Mouse (Mus musculus): ENCODE data around the gene Syn3. TPM values are rescaled to one million over a fixed set of nuclear protein-coding genes. Genes with fewer than 3 reads are reported as not detected.

The Syn3 gene
- polyA plus RNA-seq, 1 experiment = 0.18 TPM

GRCm38 (mm10) chr10:86273410-86274191 lies 225.1 kb downstream of the Syn3 start:
- WGBS = 55% methylated on average over 19 of the region's 19 CpGs
- H3K4me3 ChIP-seq (ENCODE audit: extremely low read depth, insufficient read depth, insufficient read length) = no peak overlapping the region
- no peak for DNase-seq (ENCODE audit: low read depth in 1 of 2, low spot score in 2 of 2)

GRCm38 (mm10) chr10:86272826-86273225 lies 225.9 kb downstream of the Syn3 start:
- H3K4me3 ChIP-seq (ENCODE audit: extremely low read depth, insufficient read depth, insufficient read length) = no peak overlapping the region
- no peak for TF ChIP-seq CTCF (IDR thresholded peaks at IDR 0.05; ENCODE audit: extremely low read depth, insufficient read depth, insufficient read length, insufficient replicate concordance)
- TF ChIP-seq POLR2A (IDR thresholded peaks at IDR 0.05; ENCODE audit: low read depth, low read length) = no peak
- WGBS = 94% methylated on average over 3 of the region's 3 CpGs
- no peaks in the 10 kb centered on the region for H3K27me3 ChIP-seq (ENCODE audit: control insufficient read depth, insufficient read depth, low read length)
- H3K4me1 ChIP-seq (ENCODE audit: control insufficient read depth, insufficient read depth, insufficient read length) = no peaks in the 10 kb centered on the region
- no peak for DNase-seq (ENCODE audit: low read depth in 1 of 2, low spot score in 2 of 2)
- H3K27ac ChIP-seq (ENCODE audit: insufficient read depth, low read length) = no peak overlapping the region
- no peaks in the 10 kb centered on the region for H3K36me3 ChIP-seq (ENCODE audit: control insufficient read depth, insufficient read depth, low read length)

More at GRCm38 (mm10) chr10:86273410-86274191, 225.1 kb downstream of the Syn3 start:
- Histone ChIP-seq H3K36me3 (ENCODE audit: control insufficient read depth, insufficient read depth, low read length) (no peaks in the 10 kb centered on the region), H3K27me3 (ENCODE audit: control insufficient read depth, insufficient read depth, low read length) (no peaks in the 10 kb centered on the region), H3K4me1 (ENCODE audit: control insufficient read depth, insufficient read depth, insufficient read length) (no peaks in the 10 kb centered on the region), H3K27ac (ENCODE audit: insufficient read depth, low read length) (no peak overlapping the region)
- no peak for TF ChIP-seq CTCF (IDR thresholded peaks at IDR 0.05; ENCODE audit: extremely low read depth, insufficient read depth, insufficient read length, insufficient replicate concordance)
- TF ChIP-seq POLR2A (IDR thresholded peaks at IDR 0.05; ENCODE audit: low read depth, low read length) = no peak

- TF ChIP-seq POLR2A (IDR thresholded peaks at IDR 0.05; ENCODE audit: low read depth, low read length) (no peak), CTCF (IDR thresholded peaks at IDR 0.05; ENCODE audit: extremely low read depth, insufficient read depth, insufficient read length, insufficient replicate concordance) (no peak)
- no peak for DNase-seq (ENCODE audit: low read depth in 1 of 2, low spot score in 2 of 2)
- H3K27ac ChIP-seq (ENCODE audit: insufficient read depth, low read length) = no peak overlapping the region
Observed at GRCm38 (mm10) chr10:86270254-86270653, 228.4 kb downstream of the Syn3 start.

GRCm38 (mm10) chr10:86264618-86265017 lies 234.1 kb downstream of the Syn3 start:
- Histone ChIP-seq H3K36me3 (ENCODE audit: control insufficient read depth, insufficient read depth, low read length) (no peaks in the 10 kb centered on the region), H3K27ac (ENCODE audit: insufficient read depth, low read length) (no peak overlapping the region), H3K4me3 (ENCODE audit: extremely low read depth, insufficient read depth, insufficient read length) (no peak overlapping the region), H3K4me1 (ENCODE audit: control insufficient read depth, insufficient read depth, insufficient read length) (no peaks in the 10 kb centered on the region), H3K27me3 (ENCODE audit: control insufficient read depth, insufficient read depth, low read length) (no peaks in the 10 kb centered on the region)
- TF ChIP-seq POLR2A (IDR thresholded peaks at IDR 0.05; ENCODE audit: low read depth, low read length) = no peak
- no peak for TF ChIP-seq CTCF (IDR thresholded peaks at IDR 0.05; ENCODE audit: extremely low read depth, insufficient read depth, insufficient read length, insufficient replicate concordance)
- WGBS = 84% methylated on average over 9 of the region's 9 CpGs
- DNase-seq (ENCODE audit: low read depth in 1 of 2, low spot score in 2 of 2) = no peak

More at GRCm38 (mm10) chr10:86270254-86270653, 228.4 kb downstream of the Syn3 start:
- no peaks in the 10 kb centered on the region for H3K27me3 ChIP-seq (ENCODE audit: control insufficient read depth, insufficient read depth, low read length)
- WGBS = 61% methylated on average over 3 of the region's 3 CpGs
- no peaks in the 10 kb centered on the region for H3K36me3 ChIP-seq (ENCODE audit: control insufficient read depth, insufficient read depth, low read length)
- H3K4me3 ChIP-seq (ENCODE audit: extremely low read depth, insufficient read depth, insufficient read length) = no peak overlapping the region
- H3K4me1 ChIP-seq (ENCODE audit: control insufficient read depth, insufficient read depth, insufficient read length) = no peaks in the 10 kb centered on the region

GRCm38 (mm10) chr10:86261725-86262124 lies 237.0 kb downstream of the Syn3 start:
- WGBS = 81% methylated on average over 2 of the region's 2 CpGs
- no peak for DNase-seq (ENCODE audit: low read depth in 1 of 2, low spot score in 2 of 2)
- H3K27ac ChIP-seq (ENCODE audit: insufficient read depth, low read length) = no peak overlapping the region
- H3K27me3 ChIP-seq (ENCODE audit: control insufficient read depth, insufficient read depth, low read length) = no peaks in the 10 kb centered on the region
- TF ChIP-seq POLR2A (IDR thresholded peaks at IDR 0.05; ENCODE audit: low read depth, low read length) (no peak), CTCF (IDR thresholded peaks at IDR 0.05; ENCODE audit: extremely low read depth, insufficient read depth, insufficient read length, insufficient replicate concordance) (no peak)
- H3K4me1 ChIP-seq (ENCODE audit: control insufficient read depth, insufficient read depth, insufficient read length) = no peaks in the 10 kb centered on the region
- H3K36me3 ChIP-seq (ENCODE audit: control insufficient read depth, insufficient read depth, low read length) = no peaks in the 10 kb centered on the region
- H3K4me3 ChIP-seq (ENCODE audit: extremely low read depth, insufficient read depth, insufficient read length) = no peak overlapping the region

GRCm38 (mm10) chr10:86258992-86259391 lies 239.7 kb downstream of the Syn3 start:
- Histone ChIP-seq H3K27ac (ENCODE audit: insufficient read depth, low read length) (no peak overlapping the region), H3K4me3 (ENCODE audit: extremely low read depth, insufficient read depth, insufficient read length) (no peak overlapping the region), H3K4me1 (ENCODE audit: control insufficient read depth, insufficient read depth, insufficient read length) (no peaks in the 10 kb centered on the region), H3K27me3 (ENCODE audit: control insufficient read depth, insufficient read depth, low read length) (no peaks in the 10 kb centered on the region), H3K36me3 (ENCODE audit: control insufficient read depth, insufficient read depth, low read length) (no peaks in the 10 kb centered on the region)
- DNase-seq (ENCODE audit: low read depth in 1 of 2, low spot score in 2 of 2) = no peak
- TF ChIP-seq POLR2A (IDR thresholded peaks at IDR 0.05; ENCODE audit: low read depth, low read length) (no peak), CTCF (IDR thresholded peaks at IDR 0.05; ENCODE audit: extremely low read depth, insufficient read depth, insufficient read length, insufficient replicate concordance) (no peak)
- 87% methylated on average over 3 of the region's 3 CpGs for WGBS

- DNase-seq (ENCODE audit: low read depth in 1 of 2, low spot score in 2 of 2) = no peak
- no peaks in the 10 kb centered on the region for H3K36me3 ChIP-seq (ENCODE audit: control insufficient read depth, insufficient read depth, low read length)
- no peak overlapping the region for H3K27ac ChIP-seq (ENCODE audit: insufficient read depth, low read length)
- H3K4me3 ChIP-seq (ENCODE audit: extremely low read depth, insufficient read depth, insufficient read length) = no peak overlapping the region
- TF ChIP-seq CTCF (IDR thresholded peaks at IDR 0.05; ENCODE audit: extremely low read depth, insufficient read depth, insufficient read length, insufficient replicate concordance) (no peak), POLR2A (IDR thresholded peaks at IDR 0.05; ENCODE audit: low read depth, low read length) (no peak)
- H3K4me1 ChIP-seq (ENCODE audit: control insufficient read depth, insufficient read depth, insufficient read length) = no peaks in the 10 kb centered on the region
- 88% methylated on average over 4 of the region's 4 CpGs for WGBS
- H3K27me3 ChIP-seq (ENCODE audit: control insufficient read depth, insufficient read depth, low read length) = no peaks in the 10 kb centered on the region
Observed at GRCm38 (mm10) chr10:86258046-86258445, 240.7 kb downstream of the Syn3 start.
